Mouse (Mus musculus) midbrain, embryonic 15.5 days (tissue): Measurements from ENCODE around the gene Megf11. TPM values are rescaled to one million over a fixed set of nuclear protein-coding genes. Genes with fewer than 3 reads are reported as not detected.

Experiments used
- ATAC-seq: fragments of 200-750 bp; cut with Nextera tagmentation; replicated peaks from 2 replicates; pipeline ENCODE4 v1.8.0; 2017; ENCODE audit warnings: moderate TSS enrichment
- H3K27ac ChIP-seq: fragments of 300-500 bp; sonication (generic); 2 replicates; pipeline ENCODE4 v1.5.1; 2015; ENCODE audit warnings: mild to moderate bottlenecking, inconsistent platforms
- H3K27me3 ChIP-seq: fragments of 300-500 bp; sonication (generic); replicated peaks from 2 replicates; pipeline ENCODE4 v1.6.1; 2015; ENCODE audit warnings: inconsistent platforms
- H3K36me3 ChIP-seq: fragments of 300-500 bp; sonication (generic); replicated peaks from 2 replicates; pipeline ENCODE4 v1.6.1; 2015; ENCODE audit warnings: inconsistent platforms
- H3K4me1 ChIP-seq: fragments of 300-500 bp; sonication (generic); 2 replicates; pipeline ENCODE4 v1.6.1; 2015; ENCODE audit warnings: inconsistent platforms
- H3K4me2 ChIP-seq: fragments of 300-500 bp; sonication (generic); 2 replicates; pipeline ENCODE4 v1.6.1; 2015; ENCODE audit warnings: inconsistent platforms, mild to moderate bottlenecking, moderate library complexity
- H3K4me3 ChIP-seq: fragments of 300-500 bp; sonication (generic); 2 replicates; pipeline ENCODE4 v1.5.1; 2015; ENCODE audit warnings: mild to moderate bottlenecking, inconsistent platforms
- H3K9ac ChIP-seq: fragments of 300-500 bp; sonication (generic); 2 replicates; pipeline ENCODE4 v1.6.1; 2015; ENCODE audit warnings: mild to moderate bottlenecking, inconsistent platforms
- H3K9me3 ChIP-seq: fragments of 300-500 bp; sonication (generic); 2 replicates; pipeline ENCODE4 v1.6.1; 2016; ENCODE audit warnings: inconsistent platforms
- WGBS: fragments of 180-500 bp; shearing (Covaris S2); methylation state at CpG from one replicate; pipeline ENCODE4 v1.1.7; 2015; ENCODE audit warnings: mixed read lengths; 5-methylcytosine and 5-hydroxymethylcytosine counted together
- polyA plus RNA-seq: library from polyadenylated mRNA; unstranded; fragments of >200 nt; fragmentation: Nextera tagmentation; extraction: Ambion mirVana; gene quantifications from 2 replicates; pipeline ENCODE4 v1.2.1, GENCODE M21; 2015

Megf11 gene
- polyA plus RNA-seq, 1 experiment from 2014 or later: 22.4 TPM

DNA sequence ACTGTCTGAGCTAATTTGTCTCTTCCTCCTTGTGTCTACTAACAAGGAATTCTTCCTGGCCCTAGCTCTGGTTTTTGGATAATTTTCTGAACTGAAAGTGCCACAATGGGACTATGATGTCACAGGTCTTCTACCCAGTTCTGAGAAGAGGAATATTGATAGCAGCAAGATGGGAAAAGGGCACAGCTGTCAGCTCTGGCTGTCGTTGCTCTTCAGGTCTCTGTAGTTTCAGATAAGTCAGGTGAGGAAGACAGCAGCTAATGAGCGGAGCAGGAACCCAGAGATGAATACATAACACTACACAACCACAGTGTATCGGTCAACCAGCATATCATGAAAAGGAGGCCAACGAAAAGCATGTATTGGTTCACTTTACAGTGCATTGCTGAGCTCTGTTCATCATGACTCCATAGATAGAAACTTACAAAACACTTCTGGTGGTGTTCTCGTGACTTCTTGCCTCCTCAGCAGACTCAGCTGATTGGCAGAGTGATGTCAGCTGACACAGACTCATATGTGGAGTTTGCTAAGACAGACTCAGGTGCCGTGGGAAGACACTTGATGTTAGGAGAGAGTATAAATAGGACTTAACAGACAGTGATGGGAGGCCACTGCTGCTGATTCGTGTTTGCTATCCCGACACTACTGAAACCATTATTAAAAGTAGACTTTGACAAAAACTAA is 149.6 kb downstream of the Megf11 start:
- 86% methylated on average over 8 of the region's 8 CpGs for WGBS

GRCm38 (mm10) chr9:64537821-64538220 is 152.4 kb downstream of the Megf11 start:
- 81% methylated on average over 4 of the region's 4 CpGs for WGBS
- ATAC-seq: no peak
- H3K27ac ChIP-seq: no peak overlapping the region

More for the DNA sequence above, 149.6 kb downstream of the Megf11 start:
- Histone ChIP-seq H3K9ac (no peak overlapping the region), H3K36me3 (no peaks in the 10 kb centered on the region), H3K4me1 (peaks cover 13% of the 10 kb centered on the region), H3K27ac (no peak overlapping the region), H3K27me3 (no peaks in the 10 kb centered on the region), H3K9me3 (no peaks in the 10 kb centered on the region), H3K4me3 (no peak overlapping the region), H3K4me2 (no peak overlapping the region)
- ATAC-seq: no peak

GRCm38 (mm10) chr9:64542246-64542645 is 156.8 kb downstream of the Megf11 start:
- Histone ChIP-seq H3K9ac (no peak overlapping the region), H3K4me3 (no peak overlapping the region), H3K27me3 (no peaks in the 10 kb centered on the region), H3K36me3 (no peaks in the 10 kb centered on the region), H3K27ac (no peak overlapping the region), H3K4me2 (no peak overlapping the region), H3K9me3 (no peaks in the 10 kb centered on the region), H3K4me1 (peaks cover 13% of the 10 kb centered on the region)
- ATAC-seq: no peak
- WGBS: 62% methylated on average over 4 of the region's 4 CpGs

More at GRCm38 (mm10) chr9:64537821-64538220, 152.4 kb downstream of the Megf11 start:
- H3K36me3 ChIP-seq: no peaks in the 10 kb centered on the region
- no peak overlapping the region for H3K4me2 ChIP-seq
- no peak overlapping the region for H3K9ac ChIP-seq
- H3K4me1 ChIP-seq: peaks cover 19% of the 10 kb centered on the region
- no peak overlapping the region for H3K4me3 ChIP-seq
- H3K9me3 ChIP-seq: no peaks in the 10 kb centered on the region
- no peaks in the 10 kb centered on the region for H3K27me3 ChIP-seq

GRCm38 (mm10) chr9:64543125-64543524 is 157.7 kb downstream of the Megf11 start:
- ATAC-seq: 0 out of 2 replicates have a peak, but pooled peaks have one; percentile 45

DNA sequence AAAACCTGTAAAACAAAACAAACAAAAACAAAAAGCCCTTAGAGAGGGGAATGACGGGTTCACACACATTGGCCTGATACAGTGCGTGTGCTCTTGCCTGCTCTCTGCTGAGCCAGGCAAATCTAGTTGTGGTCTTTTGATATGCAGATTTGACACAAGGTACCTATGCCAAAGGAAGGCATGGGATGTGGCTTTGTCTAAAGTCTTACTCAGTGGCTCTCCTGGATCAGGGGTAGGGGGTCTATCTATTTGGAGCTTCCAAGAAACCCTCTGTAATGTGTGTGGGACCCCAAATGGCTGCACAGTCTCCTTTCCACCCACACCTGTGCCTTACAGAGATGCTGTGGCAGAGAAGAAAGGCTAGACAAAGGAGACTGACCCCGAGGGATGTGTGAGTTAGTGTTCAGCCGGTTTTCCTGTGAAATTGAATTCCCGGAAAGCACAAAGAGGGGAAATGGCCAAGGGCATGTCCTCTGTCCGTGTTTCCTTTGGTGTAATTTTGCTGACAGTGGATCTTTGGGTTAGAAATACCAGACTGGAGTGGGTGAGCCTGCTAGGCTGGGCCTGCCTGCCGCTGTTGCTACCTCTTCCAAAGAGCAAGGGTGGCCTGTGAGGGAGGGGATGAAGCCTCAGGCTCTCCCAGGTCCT is 161.0 kb downstream of the Megf11 start:
- ATAC-seq: no peak
- Histone ChIP-seq H3K27me3 (no peaks in the 10 kb centered on the region), H3K27ac (no peak overlapping the region), H3K9ac (no peak overlapping the region), H3K9me3 (no peaks in the 10 kb centered on the region), H3K4me1 (peaks cover 18% of the 10 kb centered on the region), H3K4me3 (no peak overlapping the region), H3K4me2 (no peak overlapping the region), H3K36me3 (no peaks in the 10 kb centered on the region)
- 35% methylated on average over 7 of the region's 7 CpGs for WGBS

More at GRCm38 (mm10) chr9:64543125-64543524, 157.7 kb downstream of the Megf11 start:
- no peak overlapping the region for H3K4me3 ChIP-seq
- H3K36me3 ChIP-seq: no peaks in the 10 kb centered on the region
- no peak overlapping the region for H3K9ac ChIP-seq
- H3K4me2 ChIP-seq: no peak overlapping the region
- H3K4me1 ChIP-seq: peaks cover 13% of the 10 kb centered on the region
- H3K27ac ChIP-seq: peak overlapping the region; percentile 49; the same call in 1 of the 2 replicates
- H3K9me3 ChIP-seq: no peaks in the 10 kb centered on the region
- H3K27me3 ChIP-seq: no peaks in the 10 kb centered on the region
- WGBS: 27% methylated on average over 7 of the region's 7 CpGs

DNA sequence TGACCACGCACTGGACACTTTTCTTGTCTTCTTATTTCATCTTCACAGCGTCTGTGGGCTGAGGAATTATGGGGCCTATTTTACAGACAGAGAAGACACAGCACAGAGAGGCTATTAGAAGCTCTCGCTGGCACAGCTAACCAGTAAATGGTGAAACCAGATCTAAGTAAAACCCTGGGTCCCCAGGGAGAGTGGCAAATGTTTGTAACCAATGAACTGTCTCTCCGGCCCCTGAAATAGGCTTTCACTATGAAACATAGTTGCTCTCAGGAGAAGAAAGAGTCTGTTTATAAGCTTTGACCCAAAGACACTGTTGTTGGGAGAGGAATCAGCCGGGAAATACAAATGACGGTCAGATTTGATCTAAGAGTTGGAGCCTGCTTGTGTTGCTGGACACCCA is 162.9 kb downstream of the Megf11 start:
- WGBS: 86% methylated on average over 6 of the region's 6 CpGs
- Histone ChIP-seq H3K9me3 (no peaks in the 10 kb centered on the region), H3K4me2 (no peak overlapping the region), H3K36me3 (no peaks in the 10 kb centered on the region), H3K4me1 (peaks cover 11% of the 10 kb centered on the region), H3K4me3 (no peak overlapping the region), H3K27me3 (no peaks in the 10 kb centered on the region), H3K9ac (no peak overlapping the region), H3K27ac (no peak overlapping the region)
- no peak for ATAC-seq

DNA sequence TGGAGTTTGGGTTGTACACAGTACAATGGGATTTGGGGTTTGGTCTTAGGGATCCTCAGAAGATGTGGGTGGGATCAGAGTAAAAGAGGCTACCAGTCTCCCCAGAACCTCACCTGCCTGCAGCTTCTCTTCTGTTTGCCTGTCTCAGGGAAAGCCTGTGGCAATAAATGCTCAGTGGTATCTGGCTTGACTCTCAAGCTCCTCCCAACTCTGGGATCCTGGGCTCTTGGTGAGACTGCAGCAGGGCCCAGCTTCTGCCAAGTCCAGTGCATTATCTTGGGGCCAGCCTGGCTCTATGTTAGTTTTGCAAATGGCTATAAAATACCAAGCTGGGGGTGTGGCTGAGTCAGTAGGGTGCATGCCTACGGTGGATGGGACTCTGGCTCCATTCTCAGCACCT is 165.9 kb downstream of the Megf11 start:
- Histone ChIP-seq H3K4me3 (no peak overlapping the region), H3K9me3 (no peaks in the 10 kb centered on the region), H3K27ac (no peak overlapping the region), H3K27me3 (no peaks in the 10 kb centered on the region), H3K36me3 (no peaks in the 10 kb centered on the region), H3K4me2 (no peak overlapping the region), H3K4me1 (peaks cover 27% of the 10 kb centered on the region), H3K9ac (no peak overlapping the region)
- no peak for ATAC-seq
- WGBS: 86% methylated on average over 1 of the region's 1 CpGs

GRCm38 (mm10) chr9:64552046-64552445 is 166.6 kb downstream of the Megf11 start:
- Histone ChIP-seq H3K4me1 (peaks cover 24% of the 10 kb centered on the region), H3K4me2 (no peak overlapping the region), H3K27me3 (no peaks in the 10 kb centered on the region), H3K27ac (no peak overlapping the region), H3K4me3 (no peak overlapping the region), H3K9me3 (no peaks in the 10 kb centered on the region), H3K9ac (no peak overlapping the region), H3K36me3 (no peaks in the 10 kb centered on the region)
- 62% methylated on average over 4 of the region's 4 CpGs for WGBS
- ATAC-seq: no peak

GRCm38 (mm10) chr9:64553441-64553840 is 168.0 kb downstream of the Megf11 start:
- H3K4me3 ChIP-seq: no peak overlapping the region
- WGBS: 72% methylated on average over 4 of the region's 4 CpGs

GRCm38 (mm10) chr9:64555620-64556019 is 170.2 kb downstream of the Megf11 start:
- 28% methylated on average over 7 of the region's 7 CpGs for WGBS
- H3K9ac ChIP-seq: no peak overlapping the region
- no peak overlapping the region for H3K27ac ChIP-seq
- H3K4me1 ChIP-seq: peaks cover 20% of the 10 kb centered on the region
- H3K36me3 ChIP-seq: no peaks in the 10 kb centered on the region
- no peak overlapping the region for H3K4me3 ChIP-seq
- H3K4me2 ChIP-seq: 0 out of 2 replicates have a peak overlapping the region, but pooled peaks have one; percentile 3
- H3K27me3 ChIP-seq: no peaks in the 10 kb centered on the region
- H3K9me3 ChIP-seq: no peaks in the 10 kb centered on the region
- ATAC-seq: peak; percentile 69

More at GRCm38 (mm10) chr9:64553441-64553840, 168.0 kb downstream of the Megf11 start:
- no peak overlapping the region for H3K4me2 ChIP-seq
- no peak for ATAC-seq
- no peak overlapping the region for H3K9ac ChIP-seq
- H3K27ac ChIP-seq: no peak overlapping the region
- no peaks in the 10 kb centered on the region for H3K27me3 ChIP-seq
- peaks cover 24% of the 10 kb centered on the region for H3K4me1 ChIP-seq
- no peaks in the 10 kb centered on the region for H3K9me3 ChIP-seq
- H3K36me3 ChIP-seq: no peaks in the 10 kb centered on the region

DNA sequence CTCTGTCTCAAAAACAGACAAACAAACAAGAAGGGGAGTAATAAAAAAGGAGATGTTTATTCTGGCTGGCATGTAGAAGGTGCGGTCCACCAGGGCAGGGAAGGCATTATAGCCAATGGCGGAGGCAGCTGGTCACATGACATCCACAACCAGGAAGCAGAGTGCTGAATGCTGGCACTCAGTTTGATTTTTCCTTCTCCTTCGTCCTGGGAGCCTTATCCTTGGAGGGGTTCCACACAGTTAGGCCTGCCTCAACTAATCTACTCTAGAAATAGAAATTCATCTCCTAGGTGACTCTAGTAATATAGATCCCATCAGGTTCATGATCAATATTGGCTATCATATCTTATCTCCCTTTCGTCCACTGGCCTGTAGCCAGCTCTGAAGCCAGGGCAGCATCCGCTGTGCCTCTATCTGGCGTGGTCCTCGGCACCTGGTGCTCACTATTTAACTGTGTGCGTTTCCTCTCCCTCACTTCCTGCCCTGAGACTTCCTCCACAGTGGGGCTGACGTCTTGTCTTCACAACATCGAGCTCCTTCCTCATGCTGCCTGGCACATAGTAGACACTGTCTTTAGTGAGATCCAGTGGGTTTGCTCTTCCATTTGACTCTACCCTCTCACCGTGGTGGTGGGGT is 171.8 kb downstream of the Megf11 start:
- no peak for ATAC-seq
- no peak overlapping the region for H3K9ac ChIP-seq
- H3K4me1 ChIP-seq: peaks cover 23% of the 10 kb centered on the region
- H3K4me3 ChIP-seq: no peak overlapping the region
- H3K27ac ChIP-seq: no peak overlapping the region
- H3K9me3 ChIP-seq: no peaks in the 10 kb centered on the region
- H3K4me2 ChIP-seq: no peak overlapping the region
- WGBS: 88% methylated on average over 11 of the region's 11 CpGs
- H3K27me3 ChIP-seq: no peaks in the 10 kb centered on the region
- no peaks in the 10 kb centered on the region for H3K36me3 ChIP-seq

DNA sequence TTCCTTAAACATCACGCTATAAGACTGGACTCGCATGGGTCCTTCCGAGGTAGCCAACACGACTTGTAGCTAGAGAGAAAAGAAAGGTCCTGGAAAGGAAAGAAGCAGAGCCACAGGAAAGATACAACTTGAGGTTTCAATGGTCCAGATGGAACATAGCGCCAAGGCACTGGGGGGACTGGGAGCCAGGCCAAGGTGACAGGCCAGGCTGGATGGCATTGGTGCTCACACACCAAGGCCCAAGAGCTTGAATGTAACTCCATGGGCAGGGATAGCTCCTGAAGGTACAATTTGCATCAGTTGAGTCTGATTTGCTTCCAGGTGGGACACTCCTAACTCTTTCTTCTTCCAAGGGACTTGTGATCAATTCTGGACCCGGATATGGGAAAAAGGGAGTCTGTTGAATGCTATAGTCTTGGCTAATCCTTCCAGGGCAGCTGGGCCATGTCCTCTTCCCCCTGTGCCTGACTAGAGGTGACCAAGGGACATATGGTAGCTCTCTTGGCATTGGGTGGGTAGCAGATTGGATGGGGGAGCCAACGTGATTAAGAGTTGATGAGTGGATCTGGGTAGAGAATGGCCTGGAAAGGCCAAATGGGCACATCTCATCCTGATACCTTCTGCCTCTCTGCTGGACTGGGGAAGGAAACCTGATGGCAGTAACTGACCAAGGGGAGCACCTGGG is 172.6 kb downstream of the Megf11 start:
- H3K36me3 ChIP-seq: no peaks in the 10 kb centered on the region
- no peak overlapping the region for H3K27ac ChIP-seq
- WGBS: 97% methylated on average over 7 of the region's 7 CpGs
- peaks cover 23% of the 10 kb centered on the region for H3K4me1 ChIP-seq
- H3K4me2 ChIP-seq: no peak overlapping the region
- no peak overlapping the region for H3K9ac ChIP-seq
- H3K27me3 ChIP-seq: no peaks in the 10 kb centered on the region
- H3K4me3 ChIP-seq: no peak overlapping the region
- H3K9me3 ChIP-seq: no peaks in the 10 kb centered on the region
- ATAC-seq: no peak
